Mouse (Mus musculus) lung, postnatal 36 days (tissue): ENCODE measurements at regions not wholly inside any gene's neighbourhood (a gene's known extent, or its start where the extent isn't known, plus 50 kb on each side); places are given as distances from the start of the nearest gene placed in this dataset.

Source experiments
- DNase-seq: peaks from one replicate; pipeline ENCODE4 v3.0.0; 2022; ENCODE audit warnings: mixed read lengths

- no peak for DNase-seq
Observed at GRCm38 (mm10) chr8:116452806-116453205, 52.0 kb upstream of the Dynlrb2 start.

GRCm38 (mm10) chr8:116451397-116451796, 53.4 kb upstream of the Dynlrb2 start:
- no peak for DNase-seq

GRCm38 (mm10) chr8:116447452-116447851, 57.3 kb upstream of the Dynlrb2 start:
- DNase-seq: no peak

- no peak for DNase-seq
Observed at GRCm38 (mm10) chr8:116442827-116443226, 61.9 kb upstream of the Dynlrb2 start.

- peak; percentile 78 for DNase-seq
Observed at GRCm38 (mm10) chr8:116438895-116439294, 65.9 kb upstream of the Dynlrb2 start.

- DNase-seq: no peak
Observed at GRCm38 (mm10) chr8:116435268-116435980, 69.3 kb upstream of the Dynlrb2 start.

GRCm38 (mm10) chr8:116430051-116430450, 74.7 kb upstream of the Dynlrb2 start:
- no peak for DNase-seq

- DNase-seq: no peak
Observed at GRCm38 (mm10) chr8:116429649-116430048, 75.1 kb upstream of the Dynlrb2 start.

GRCm38 (mm10) chr8:116422826-116423225, 81.9 kb upstream of the Dynlrb2 start:
- no peak for DNase-seq

GRCm38 (mm10) chr8:116412703-116413102, 92.1 kb upstream of the Dynlrb2 start:
- DNase-seq: no peak

- DNase-seq: peak; percentile 17
Observed at GRCm38 (mm10) chr8:116410041-116410440, 94.7 kb upstream of the Dynlrb2 start.

GRCm38 (mm10) chr8:116409011-116409410, 95.8 kb upstream of the Dynlrb2 start:
- DNase-seq: no peak

- no peak for DNase-seq
Observed at GRCm38 (mm10) chr8:116404571-116404970, 100.2 kb upstream of the Dynlrb2 start.

GRCm38 (mm10) chr8:116403366-116403765, 101.4 kb upstream of the Dynlrb2 start:
- DNase-seq: no peak

- DNase-seq: no peak
Observed at GRCm38 (mm10) chr8:116399452-116399851, 105.3 kb upstream of the Dynlrb2 start.

- DNase-seq: no peak
Observed at GRCm38 (mm10) chr8:116398565-116399205, 106.1 kb upstream of the Dynlrb2 start.

- DNase-seq: no peak
Observed at GRCm38 (mm10) chr8:116385193-116385955, 119.4 kb upstream of the Dynlrb2 start.

GRCm38 (mm10) chr8:116384418-116385089, 120.2 kb upstream of the Dynlrb2 start:
- DNase-seq: no peak

- DNase-seq: no peak
Observed at GRCm38 (mm10) chr8:116383495-116384417, 121.0 kb upstream of the Dynlrb2 start.

- DNase-seq: peak; percentile 16
Observed at GRCm38 (mm10) chr8:116383036-116383435, 121.7 kb upstream of the Dynlrb2 start.

- no peak for DNase-seq
Observed at GRCm38 (mm10) chr8:116380601-116381000, 124.2 kb upstream of the Dynlrb2 start.

GRCm38 (mm10) chr8:116379851-116380250, 124.9 kb upstream of the Dynlrb2 start:
- no peak for DNase-seq
